Comparison of ENCODE assay signal across 8 mouse cellular contexts in the genomic region with DNA sequence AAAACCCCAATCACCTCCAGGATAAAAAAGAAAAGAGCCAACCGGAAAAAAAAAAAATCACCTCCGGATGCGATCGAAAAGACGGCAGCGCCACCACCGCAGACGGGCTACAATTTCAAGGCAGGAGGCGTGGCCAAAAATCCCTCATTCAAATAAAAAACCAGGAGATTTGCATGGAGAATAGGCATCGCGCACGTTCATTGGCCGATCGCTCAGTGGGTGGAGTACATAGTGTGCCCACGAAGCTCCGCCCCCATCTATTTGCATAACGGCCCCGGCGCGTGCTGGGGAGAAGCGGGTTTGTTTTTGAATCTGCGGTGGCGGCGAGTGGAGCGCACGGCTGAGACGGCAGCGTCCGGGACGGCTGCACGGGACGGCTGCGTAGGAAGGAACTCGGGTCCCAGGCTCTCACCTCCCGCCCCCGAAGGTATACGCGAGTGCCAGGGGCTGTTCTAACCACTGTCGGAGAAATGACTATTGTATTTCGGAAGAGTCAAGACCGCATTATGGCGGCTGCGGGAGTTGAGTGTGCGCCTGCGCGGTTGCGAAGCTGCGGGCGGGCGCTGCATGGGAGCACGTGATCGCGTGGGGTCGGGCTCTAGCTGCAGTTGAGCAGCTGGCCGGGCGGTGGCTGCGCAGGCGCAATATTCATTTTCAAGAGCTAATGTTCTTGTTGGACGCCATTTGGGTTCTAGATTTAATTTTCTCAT. TPM values are rescaled to one million over a fixed set of nuclear protein-coding genes. Genes with fewer than 3 reads are reported as not detected.
A peak's percentile ranks its signal among the peaks of the same experiment; 100 is the strongest.
DNase-seq lines count a peak whose midpoint lies in the region; ATAC-seq lines count a peak whose summit lies in the region.

No protein-coding gene starts in this region.

- peak overlapping the region; percentile 96 for H3K27ac ChIP-seq in hindbrain, embryonic 15.5 days (replicated peaks)

- 0 out of 2 replicates have a peak, but pooled peaks cover 4% of the 10 kb centered on the region for H3K9me3 ChIP-seq in hindbrain, embryonic 15.5 days

- H3K4me3 ChIP-seq in hindbrain, embryonic 15.5 days, result peak overlapping the region; percentile 51

- peak; percentile 98 for ATAC-seq in hindbrain, embryonic 15.5 days (ENCODE audit: low FRiP score, low read depth)

- WGBS in hindbrain, embryonic 15.5 days, result under 1% methylated on average over 59 of the region's 59 CpGs

- H3K36me3 ChIP-seq in hindbrain, embryonic 15.5 days, result 0 out of 2 replicates have a peak, but pooled peaks cover 4% of the 10 kb centered on the region

- H3K9ac ChIP-seq in hindbrain, embryonic 15.5 days, result peak overlapping the region; percentile 59

- peak; percentile 93 for DNase-seq in ZHBTc4 (ENCODE audit: low read depth, low spot score)
- DNase-seq in cerebellum, postnatal 4 days (ENCODE audit: low spot score in 2 of 2), result peak; percentile 83 to 92
- DNase-seq in frontal cortex, postnatal 36 days (ENCODE audit: low spot score in 2 of 2), result peak; percentile 96 to 97
- DNase-seq in layer of hippocampus, postnatal 36 days, result peak; percentile 94
- peak; percentile 98 for DNase-seq in lung, postnatal 25 days (ENCODE audit: low spot score)
- peak; percentile 94 for DNase-seq in retina, adult 2 months (ENCODE audit: low read depth, low spot score)
- peak; percentile 92 for DNase-seq in thymus, postnatal 25 days

- peak overlapping the region; percentile 50 for H3K4me2 ChIP-seq in hindbrain, embryonic 15.5 days

- peaks cover 10% of the 10 kb centered on the region for H3K4me1 ChIP-seq in hindbrain, embryonic 15.5 days (replicated peaks)

- H3K27me3 ChIP-seq in hindbrain, embryonic 15.5 days, result no peaks in the 10 kb centered on the region

RNA-seq across cellular contexts. Expression of gene Atf7ip, which starts 12.7 kb away (rescaled TPM):
- polyA plus RNA-seq in hindbrain, embryonic 15.5 days (2015; fragmentation: Nextera tagmentation; extraction: Ambion mirVana), result 36.1 and 43.7 TPM in 2 replicates
- 100 to 1,000 TPM; 101 to 109 TPM for total RNA-seq in layer of hippocampus, postnatal 36 days (2021)

Comparison
In these comparisons a context has a peak if more than half of its experiments do, and no peak if none do; other contexts are left out.
1. Peak in every context shown above with its lines: DNase-seq, ATAC-seq, H3K4me3 ChIP-seq and H3K27ac ChIP-seq.